Mouse (Mus musculus) heart, postnatal 0 days (tissue): ENCODE measurements around the gene Mex3b. TPM values are rescaled to one million over a fixed set of nuclear protein-coding genes. Genes with fewer than 3 reads are reported as not detected.

Source experiments
- ATAC-seq: fragments of 200-750 bp; cut with Nextera tagmentation; 2 replicates; pipeline ENCODE4 v1.8.0; 2017; ENCODE audit warnings: low read depth, moderate number of reproducible peaks, moderate library complexity; ENCODE audit not compliant: insufficient read depth
- DNase-seq: peaks from one replicate; pipeline ENCODE4 v3.0.0-alpha.2; 2016; ENCODE audit warnings: low spot score
- H3K27ac ChIP-seq: fragments of 300-500 bp; sonication (generic); 2 replicates; pipeline ENCODE4 v1.5.1; 2014; ENCODE audit warnings: low read depth, mild to moderate bottlenecking
- H3K27me3 ChIP-seq: fragments of 300-500 bp; sonication (generic); 2 replicates; pipeline ENCODE4 v1.6.1; 2014; ENCODE audit warnings: low read length, mixed read lengths; ENCODE audit not compliant: control insufficient read depth, insufficient read depth
- H3K36me3 ChIP-seq: fragments of 300-500 bp; sonication (generic); replicated peaks from 2 replicates; pipeline ENCODE4 v1.6.1; 2014; ENCODE audit warnings: low read length, mixed read lengths; ENCODE audit not compliant: control insufficient read depth, insufficient read depth
- H3K4me1 ChIP-seq: fragments of 300-500 bp; sonication (generic); 2 replicates; pipeline ENCODE4 v1.6.1; 2014; ENCODE audit warnings: antibody characterized with exemption; ENCODE audit not compliant: control insufficient read depth, insufficient read depth
- H3K4me2 ChIP-seq: fragments of 300-500 bp; sonication (generic); 2 replicates; pipeline ENCODE4 v1.6.1; 2014; ENCODE audit warnings: low read depth, mild to moderate bottlenecking, low read length, moderate library complexity
- H3K4me3 ChIP-seq: fragments of 300-500 bp; sonication (generic); 2 replicates; pipeline ENCODE4 v1.5.1; 2014; ENCODE audit warnings: low read depth, low read length
- H3K9ac ChIP-seq: fragments of 300-500 bp; sonication (generic); replicated peaks from 2 replicates; pipeline ENCODE4 v1.6.1; 2014; ENCODE audit warnings: low read depth, low read length, mixed read lengths
- H3K9me3 ChIP-seq: fragments of 300-500 bp; sonication (generic); replicated peaks from 2 replicates; pipeline ENCODE4 v1.6.1; 2016; ENCODE audit warnings: low read length; ENCODE audit not compliant: control insufficient read depth
- CTCF ChIP-seq: IDR thresholded peaks from 2 replicates; pipeline ENCODE4 v1.5.1; 2016; ENCODE audit warnings: antibody characterized with exemption, control low read depth, low read depth
- EP300 ChIP-seq: IDR thresholded peaks from 2 replicates; pipeline ENCODE4 v1.6.1; 2016; ENCODE audit warnings: antibody characterized with exemption, low read depth
- WGBS: fragments of 180-500 bp; shearing (Covaris S2); extraction: QIAGEN DNeasy Blood & Tissue Kit; methylation state at CpG from one replicate; pipeline ENCODE4 v1.1.7; 2014; 5-methylcytosine and 5-hydroxymethylcytosine counted together
- polyA plus RNA-seq: library from polyadenylated mRNA; unstranded; fragments of >200 nt; fragmentation: Nextera tagmentation; extraction: Ambion mirVana; gene quantifications from 2 replicates; pipeline ENCODE4 v1.2.1, GENCODE M21; 2015
- total RNA-seq: library from RNA; depleted of rRNA; stranded (reverse); fragments of >200 nt; gene quantifications from 2 replicates; pipeline ENCODE4 v1.2.3, GENCODE M21; 2014; ENCODE audit warnings: low replicate concordance; rRNA removed

The Mex3b gene
- total and polyA plus RNA-seq, 2 experiments from 2014 or later: 3.2 to 14.4 TPM

DNA sequence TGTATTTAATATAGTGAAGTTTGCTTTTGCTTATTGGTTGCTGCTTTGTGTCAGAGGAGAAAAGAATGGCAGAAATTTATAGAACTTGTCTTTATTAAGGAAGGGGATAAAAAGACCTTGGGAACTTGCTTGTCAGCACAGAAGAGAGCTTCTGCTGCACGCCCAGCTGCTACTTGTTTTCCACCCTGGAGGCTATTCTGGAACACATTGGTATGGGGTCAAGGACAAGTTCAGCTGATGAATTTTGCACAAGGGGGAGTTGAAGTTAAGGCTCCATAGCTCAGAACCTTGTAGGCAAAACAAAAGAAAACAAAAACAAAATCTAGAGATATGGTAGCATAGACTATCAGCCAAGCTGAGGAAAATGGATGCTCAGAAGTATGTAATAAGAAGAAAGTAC lies 39.9 kb downstream of the Mex3b start:
- Histone ChIP-seq H3K27ac (no peak overlapping the region), H3K36me3 (no peaks in the 10 kb centered on the region), H3K4me2 (no peak overlapping the region), H3K9ac (no peak overlapping the region), H3K9me3 (no peaks in the 10 kb centered on the region), H3K27me3 (no peaks in the 10 kb centered on the region), H3K4me3 (no peak overlapping the region), H3K4me1 (peaks cover 18% of the 10 kb centered on the region)
- 27% methylated on average over 1 of the region's 1 CpGs for WGBS
- no peak for ATAC-seq
- TF ChIP-seq EP300 (no peak), CTCF (no peak)
- DNase-seq: no peak

DNA sequence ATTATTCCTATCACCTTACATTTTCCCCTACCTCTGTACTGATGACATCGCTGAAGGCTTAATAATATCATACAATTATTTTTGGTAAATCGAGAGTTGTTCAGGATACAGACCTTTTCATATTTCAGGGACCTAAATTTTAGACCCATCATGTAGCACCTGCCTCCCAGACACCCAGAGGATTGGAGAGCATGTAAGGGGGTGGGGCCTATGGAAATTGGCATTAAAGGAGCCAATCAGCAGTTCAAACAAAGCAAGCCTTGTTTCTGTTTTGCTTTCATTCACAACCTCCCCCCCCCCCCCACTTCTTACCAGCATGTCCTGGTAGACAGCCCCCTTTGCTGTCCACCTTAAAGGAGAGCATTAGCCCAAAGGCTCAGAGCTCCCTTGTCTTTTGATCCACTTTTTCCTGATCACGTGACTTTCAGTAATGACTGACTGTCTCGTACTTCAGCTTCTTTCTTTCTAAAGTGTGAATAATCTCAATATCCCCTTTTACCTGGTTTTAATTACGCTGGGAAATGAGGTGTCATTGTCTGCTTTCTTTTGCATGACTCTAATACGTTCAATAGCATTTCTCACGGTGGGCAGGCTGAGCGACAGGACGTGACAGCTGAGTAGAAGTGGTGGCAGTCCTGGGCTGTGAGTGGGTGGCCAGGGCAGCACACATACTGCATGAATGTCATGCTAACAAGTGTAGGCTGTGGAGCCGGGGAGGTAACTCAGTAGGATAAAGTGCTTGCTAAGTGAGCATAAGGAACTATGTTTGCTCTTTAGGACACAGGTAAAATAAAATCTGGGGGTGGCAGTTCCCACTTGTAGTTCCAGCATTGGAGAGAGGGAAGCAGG lies 43.6 kb downstream of the Mex3b start:
- Histone ChIP-seq H3K4me1 (peaks cover 11% of the 10 kb centered on the region; the same call in 1 of the 2 replicates), H3K36me3 (no peaks in the 10 kb centered on the region), H3K4me3 (no peak overlapping the region), H3K9me3 (no peaks in the 10 kb centered on the region), H3K4me2 (0 out of 2 replicates have a peak overlapping the region, but pooled peaks have one; percentile 7), H3K9ac (no peak overlapping the region), H3K27ac (no peak overlapping the region), H3K27me3 (no peaks in the 10 kb centered on the region)
- no peak for DNase-seq
- TF ChIP-seq CTCF (no peak), EP300 (no peak)
- no peak for ATAC-seq
- WGBS: 66% methylated on average over 10 of the region's 10 CpGs

DNA sequence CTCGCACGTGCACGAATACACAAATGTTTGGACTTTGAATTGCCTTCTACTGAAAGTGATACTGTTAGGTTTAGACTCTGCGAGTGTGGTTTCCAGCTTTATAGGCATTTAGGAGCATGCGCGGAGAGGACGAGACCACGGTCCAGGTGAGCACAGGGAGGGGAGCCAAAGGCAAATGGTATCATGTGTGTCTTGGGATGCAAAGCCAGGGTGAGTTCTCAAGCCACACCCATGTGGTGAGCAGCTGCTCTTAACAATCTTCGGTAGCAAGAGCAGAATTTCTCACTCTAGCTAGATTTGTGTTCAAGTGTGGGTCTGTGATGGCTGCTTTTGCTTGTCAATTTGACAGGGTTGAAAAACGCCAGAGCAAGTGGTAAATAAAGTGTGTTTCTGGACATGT lies 44.4 kb downstream of the Mex3b start:
- Histone ChIP-seq H3K36me3 (no peaks in the 10 kb centered on the region), H3K27me3 (no peaks in the 10 kb centered on the region), H3K4me2 (no peak overlapping the region), H3K27ac (no peak overlapping the region), H3K4me1 (peaks cover 7% of the 10 kb centered on the region; the same call in 1 of the 2 replicates), H3K9me3 (no peaks in the 10 kb centered on the region), H3K4me3 (no peak overlapping the region), H3K9ac (no peak overlapping the region)
- no peak for TF ChIP-seq CTCF
- no peak for TF ChIP-seq EP300
- 81% methylated on average over 10 of the region's 10 CpGs for WGBS
- ATAC-seq: no peak
- no peak for DNase-seq

DNA sequence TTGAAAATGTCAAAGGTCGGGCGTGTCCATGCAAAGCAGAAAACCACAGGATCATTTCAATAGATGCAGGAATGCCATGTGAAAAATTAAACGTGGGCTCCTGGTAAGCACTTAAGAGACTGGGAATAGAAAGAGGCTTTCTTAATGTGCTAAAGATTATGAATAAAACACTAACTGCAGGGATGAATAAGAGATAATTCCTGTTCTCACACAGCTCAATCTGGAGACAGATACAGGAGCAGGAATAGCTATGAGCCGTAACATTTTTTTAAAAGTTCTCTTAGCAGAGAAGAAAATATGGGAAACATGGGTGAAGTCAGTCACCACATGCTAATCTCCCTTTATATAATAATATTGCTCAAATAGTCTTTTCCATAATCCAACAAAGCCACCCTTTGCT lies 47.2 kb downstream of the Mex3b start:
- no peak overlapping the region for H3K4me3 ChIP-seq
- no peak overlapping the region for H3K4me2 ChIP-seq
- ATAC-seq (no peak), DNase-seq (no peak)
- WGBS: 63% methylated on average over 4 of the region's 4 CpGs
- no peak for TF ChIP-seq CTCF
- TF ChIP-seq EP300: no peak
- no peak overlapping the region for H3K27ac ChIP-seq
- no peaks in the 10 kb centered on the region for H3K4me1 ChIP-seq
- H3K9me3 ChIP-seq: no peaks in the 10 kb centered on the region
- no peak overlapping the region for H3K9ac ChIP-seq
- no peaks in the 10 kb centered on the region for H3K36me3 ChIP-seq
- no peaks in the 10 kb centered on the region for H3K27me3 ChIP-seq

Other genes with a start within 250 kb of the Mex3b start
- 0.08 and 2.3 TPM in 2 replicates for gene Saxo2, start 218.8 kb upstream of the Mex3b start, total RNA-seq
- 10.5 and 11.4 TPM in 2 replicates for gene Saxo2, start 218.8 kb upstream of the Mex3b start, polyA plus RNA-seq
- gene Efl1, start 218.7 kb upstream of the Mex3b start, total RNA-seq: 18.2 and 24.1 TPM in 2 replicates
- gene Efl1, start 218.7 kb upstream of the Mex3b start, polyA plus RNA-seq: 12.0 and 12.2 TPM in 2 replicates